12 mouse cellular contexts compared by ENCODE assay signal in the genomic region with DNA sequence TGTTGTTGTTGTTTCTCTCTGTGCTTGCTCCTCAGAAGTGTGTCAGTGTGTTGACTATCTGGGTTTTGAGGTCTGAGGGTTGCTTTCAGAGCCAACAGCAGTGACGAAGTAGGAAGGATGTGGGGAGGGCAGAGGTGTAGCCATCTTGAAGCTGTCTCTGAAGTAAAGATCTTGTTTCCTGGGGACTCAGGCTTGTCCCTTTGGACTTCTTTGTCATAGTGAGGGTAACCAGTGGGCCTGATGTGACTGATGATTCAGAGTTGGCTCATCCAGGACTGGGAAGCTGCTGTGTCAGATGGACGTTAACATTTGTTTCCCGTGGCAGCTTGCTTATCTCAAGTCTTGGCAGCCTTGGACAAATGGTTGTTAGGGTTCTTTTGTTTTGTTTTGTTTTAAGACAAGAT. TPM values are rescaled to one million over a fixed set of nuclear protein-coding genes. Genes with fewer than 3 reads are reported as not detected.
DNase-seq lines count a peak whose midpoint lies in the region; ATAC-seq and TF ChIP-seq lines count a peak whose summit lies in the region.
"Had no signal": no experiment of that assay in that cellular context is flagged by ENCODE, and none has a peak within 500 bp of the region (broad histone marks: within the 10 kb centered on the region; RNA-seq: fewer than 3 reads in every experiment).

No protein-coding gene starts in this region.

- ATAC-seq in midbrain, embryonic 16.5 days, result no peak
- ATAC-seq in midbrain, postnatal 0 days (ENCODE audit: low FRiP score), result no peak

- H3K9ac ChIP-seq in midbrain, embryonic 16.5 days (ENCODE audit: low read depth, low read length), result no peak overlapping the region
- no peak overlapping the region for H3K9ac ChIP-seq in midbrain, postnatal 0 days (replicated peaks; ENCODE audit: low read length, poor library complexity, severe bottlenecking)
- H3K9ac ChIP-seq: embryonic facial prominence, embryonic 13.5 days; liver, embryonic 14.5 days; neural tube, embryonic 15.5 days had no signal

- H3K9me3 ChIP-seq in midbrain, embryonic 10.5 days (replicated peaks), result no peaks in the 10 kb centered on the region
- no peaks in the 10 kb centered on the region for H3K9me3 ChIP-seq in midbrain, embryonic 16.5 days (replicated peaks; ENCODE audit: control insufficient read depth, low read length, poor library complexity, severe bottlenecking)
- H3K9me3 ChIP-seq in midbrain, postnatal 0 days (ENCODE audit: low read length), result no peaks in the 10 kb centered on the region
- H3K9me3 ChIP-seq: embryonic facial prominence, embryonic 13.5 days; neural tube, embryonic 15.5 days had no signal

- no peaks in the 10 kb centered on the region for H3K36me3 ChIP-seq in midbrain, embryonic 10.5 days
- H3K36me3 ChIP-seq in midbrain, embryonic 16.5 days (ENCODE audit: control insufficient read depth, insufficient read depth, low read length), result no peaks in the 10 kb centered on the region
- no peaks in the 10 kb centered on the region for H3K36me3 ChIP-seq in midbrain, postnatal 0 days (ENCODE audit: insufficient read depth, low read length)
- H3K36me3 ChIP-seq: embryonic facial prominence, embryonic 13.5 days; neural tube, embryonic 15.5 days had no signal

- DNase-seq in adrenal gland, adult 2 months, result peak; percentile 80
- DNase-seq in adrenal gland, adult 18-20 months (ENCODE audit: low spot score in 2 of 2), result no peak
- no peak for DNase-seq in midbrain, embryonic 10.5 days (ENCODE audit: low spot score)
- peak; percentile 67 for DNase-seq in lung, postnatal 36 days
- no peak for DNase-seq in embryo, embryonic 9.5 days (ENCODE audit: extremely low spot score)
- DNase-seq in midbrain, postnatal 0 days (ENCODE audit: low spot score), result no peak

- no peak for TF ChIP-seq POLR2A in embryonic fibroblast, embryonic 13.5 days (IDR thresholded peaks at IDR 0.05; ENCODE audit: low read depth, low read length)

- H3K4me3 ChIP-seq in midbrain, embryonic 10.5 days, result no peak overlapping the region
- H3K4me3 ChIP-seq in midbrain, embryonic 16.5 days (ENCODE audit: low read depth, low read length), result no peak overlapping the region
- no peak overlapping the region for H3K4me3 ChIP-seq in embryonic fibroblast, embryonic 13.5 days (ENCODE audit: insufficient read depth, low read length)
- H3K4me3 ChIP-seq in midbrain, postnatal 0 days (ENCODE audit: low read depth, low read length), result no peak overlapping the region
- H3K4me3 ChIP-seq: embryonic facial prominence, embryonic 13.5 days; neural tube, embryonic 15.5 days had no signal

- peak overlapping the region; percentile 52 for H3K27ac ChIP-seq in midbrain, embryonic 10.5 days (replicated peaks)
- H3K27ac ChIP-seq in midbrain, embryonic 16.5 days (ENCODE audit: low read length), result no peak overlapping the region
- H3K27ac ChIP-seq in embryonic fibroblast, embryonic 13.5 days (ENCODE audit: insufficient read depth, low read length), result peak overlapping the region; percentile 28
- H3K27ac ChIP-seq in midbrain, postnatal 0 days (ENCODE audit: low read depth, low read length), result no peak overlapping the region
- H3K27ac ChIP-seq: embryonic facial prominence, embryonic 13.5 days; liver, embryonic 14.5 days; neural tube, embryonic 15.5 days had no signal

- no peak for TF ChIP-seq CTCF in embryonic fibroblast, embryonic 13.5 days (IDR thresholded peaks at IDR 0.05; ENCODE audit: borderline replicate concordance, insufficient read depth, low read length)
- TF ChIP-seq CTCF in midbrain, postnatal 0 days (IDR thresholded peaks at IDR 0.05), result no peak

- H3K27me3 ChIP-seq in midbrain, embryonic 10.5 days (ENCODE audit: low read depth, poor library complexity, severe bottlenecking), result 0 out of 2 replicates have a peak, but pooled peaks cover 8% of the 10 kb centered on the region
- no peaks in the 10 kb centered on the region for H3K27me3 ChIP-seq in midbrain, embryonic 16.5 days (ENCODE audit: control insufficient read depth, insufficient read depth, low read depth, low read length)
- H3K27me3 ChIP-seq in midbrain, postnatal 0 days (ENCODE audit: insufficient read depth, low read length), result no peaks in the 10 kb centered on the region
- H3K27me3 ChIP-seq: CH12.LX; embryonic facial prominence, embryonic 13.5 days; neural tube, embryonic 15.5 days had no signal

- 57% methylated on average over 3 of the region's 3 CpGs for WGBS in midbrain, embryonic 10.5 days
- WGBS in midbrain, embryonic 16.5 days, result 60% methylated on average over 3 of the region's 3 CpGs
- 49% methylated on average over 3 of the region's 3 CpGs for WGBS in midbrain, postnatal 0 days

- H3K4me1 ChIP-seq in midbrain, embryonic 10.5 days, result peaks cover 85% of the 10 kb centered on the region
- peaks cover 13% of the 10 kb centered on the region for H3K4me1 ChIP-seq in midbrain, embryonic 16.5 days (ENCODE audit: control insufficient read depth, insufficient read depth, low read length)
- peaks cover 39% of the 10 kb centered on the region for H3K4me1 ChIP-seq in embryonic fibroblast, embryonic 13.5 days (ENCODE audit: control insufficient read depth, insufficient read depth, low read length)
- H3K4me1 ChIP-seq in midbrain, postnatal 0 days (ENCODE audit: insufficient read depth, low read length), result no peaks in the 10 kb centered on the region

- H3K4me2 ChIP-seq in midbrain, embryonic 16.5 days (ENCODE audit: low read length), result no peak overlapping the region
- no peak overlapping the region for H3K4me2 ChIP-seq in midbrain, postnatal 0 days (ENCODE audit: low read depth, low read length, poor library complexity, severe bottlenecking)
- H3K4me2 ChIP-seq: embryonic facial prominence, embryonic 13.5 days; neural tube, embryonic 15.5 days had no signal

RNA-seq across cellular contexts. Expression of gene Notch2, which starts 14.0 kb away (rescaled TPM):
- 10 to 100 TPM; 53.8 to 70.1 TPM for total RNA-seq in adrenal gland, adult 2 months (2021)
- 26.4 and 33.9 TPM in 2 replicates for polyA plus RNA-seq in adrenal gland, adult 2 months (2012; rRNA removed)
- 10 to 100 TPM; 46.6 to 79.1 TPM for total RNA-seq in adrenal gland, adult 18-20 months (2021)
- polyA plus RNA-seq in midbrain, embryonic 10.5 days (2016; fragmentation: Nextera tagmentation; extraction: Ambion mirVana), result 16.1 and 16.6 TPM in 2 replicates
- polyA plus RNA-seq in midbrain, embryonic 16.5 days (2015; fragmentation: Nextera tagmentation; extraction: Ambion mirVana), result 6.6 and 7.0 TPM in 2 replicates
- 45.2 and 49.4 TPM in 2 replicates for polyA plus RNA-seq in embryonic fibroblast, embryonic 13.5 days (2011; ENCODE audit: insufficient read length, low read depth, missing spikeins)
- 22.8 and 33.5 TPM in 2 replicates for total RNA-seq in midbrain, postnatal 0 days (2014; rRNA removed)
- 5.4 and 6.1 TPM in 2 replicates for polyA plus RNA-seq in midbrain, postnatal 0 days (2015; fragmentation: Nextera tagmentation; extraction: Ambion mirVana)

Comparison
In these comparisons a context has a peak if more than half of its experiments do, and no peak if none do; other contexts are left out.
1. DNase-seq: peak in adrenal gland, adult 2 months (single experiment) and lung, postnatal 36 days (single experiment); none in adrenal gland, adult 18-20 months (0 of 2), midbrain, embryonic 10.5 days (single experiment), embryo, embryonic 9.5 days (single experiment) and midbrain, postnatal 0 days (single experiment).
2. H3K27ac ChIP-seq: peak in midbrain, embryonic 10.5 days (single experiment) and embryonic fibroblast, embryonic 13.5 days (single experiment); none in midbrain, embryonic 16.5 days (single experiment) and midbrain, postnatal 0 days (single experiment).